Mouse (Mus musculus): ENCODE measurements around the gene Gkap1.

Gkap1 gene

DNA sequence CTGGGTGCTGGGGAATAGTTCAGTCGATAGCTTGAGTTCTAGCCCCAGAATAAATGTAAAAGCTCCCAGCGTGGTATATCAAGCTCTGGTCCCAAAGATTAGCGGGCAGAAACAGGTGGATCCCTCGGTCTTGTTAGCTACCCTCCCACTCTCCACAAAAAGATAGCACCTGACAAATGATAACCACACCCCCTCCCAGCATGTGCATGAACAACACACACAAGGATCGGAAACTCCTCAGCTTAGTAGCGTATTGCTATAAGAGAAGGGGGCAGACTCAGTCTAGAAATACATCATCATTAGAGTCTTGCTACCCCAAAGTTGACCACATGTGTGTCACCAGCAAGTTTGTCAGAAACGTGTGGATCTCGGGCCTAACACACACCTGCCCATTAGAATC is at the start of gene Gkap1:
Gene Gkap1 (minus strand): TSS at position 101 of the 400 bp plus-strand sequence.
- Histone ChIP-seq H3K4me1 (replicated peaks; ENCODE audit: low read depth, low read length) (peaks cover 40% of the 10 kb centered on the region), H3K9me3 (ENCODE audit: low read length) (no peaks in the 10 kb centered on the region), H3K4me3 (replicated peaks; ENCODE audit: low read length) (peak within 1 kb of the TSS; percentile 87), H3K36me3 (ENCODE audit: insufficient read depth, low read length) (no peaks in the 10 kb centered on the region), H3K27me3 (ENCODE audit: insufficient read depth, low read length) (peaks cover 42% of the 10 kb centered on the region)
- no peak for TF ChIP-seq NANOG (IDR thresholded peaks at IDR 0.05; ENCODE audit: borderline replicate concordance, low read length)
- TF ChIP-seq CTCF (conservative IDR thresholded peaks at IDR 0.05; ENCODE audit: low read length) = no peak
- TF ChIP-seq POU5F1 (IDR thresholded peaks at IDR 0.05; ENCODE audit: borderline replicate concordance, low read length) = no peak

GRCm38 (mm10) chr13:58317768-58318167 is 42.3 kb upstream of the Gkap1 start:
- H3K36me3 ChIP-seq (ENCODE audit: insufficient read depth, low read length) = no peaks in the 10 kb centered on the region
- no peaks in the 10 kb centered on the region for H3K9me3 ChIP-seq (ENCODE audit: low read length)
- H3K4me1 ChIP-seq (replicated peaks; ENCODE audit: low read depth, low read length) = peaks cover 22% of the 10 kb centered on the region
- H3K4me3 ChIP-seq (replicated peaks; ENCODE audit: low read length) = no peak overlapping the region
- TF ChIP-seq CTCF (conservative IDR thresholded peaks at IDR 0.05; ENCODE audit: low read length) = no peak
- TF ChIP-seq POU5F1 (IDR thresholded peaks at IDR 0.05; ENCODE audit: borderline replicate concordance, low read length) = no peak
- TF ChIP-seq NANOG (IDR thresholded peaks at IDR 0.05; ENCODE audit: borderline replicate concordance, low read length) = no peak
- no peaks in the 10 kb centered on the region for H3K27me3 ChIP-seq (ENCODE audit: insufficient read depth, low read length)

GRCm38 (mm10) chr13:58314991-58315390 is 39.5 kb upstream of the Gkap1 start:
- no peaks in the 10 kb centered on the region for H3K9me3 ChIP-seq (ENCODE audit: low read length)
- TF ChIP-seq CTCF (conservative IDR thresholded peaks at IDR 0.05; ENCODE audit: low read length) (no peak), POU5F1 (IDR thresholded peaks at IDR 0.05; ENCODE audit: borderline replicate concordance, low read length) (no peak), NANOG (IDR thresholded peaks at IDR 0.05; ENCODE audit: borderline replicate concordance, low read length) (no peak)
- H3K36me3 ChIP-seq (ENCODE audit: insufficient read depth, low read length) = no peaks in the 10 kb centered on the region
- H3K4me1 ChIP-seq (replicated peaks; ENCODE audit: low read depth, low read length) = peaks cover 24% of the 10 kb centered on the region
- no peaks in the 10 kb centered on the region for H3K27me3 ChIP-seq (ENCODE audit: insufficient read depth, low read length)
- no peak overlapping the region for H3K4me3 ChIP-seq (replicated peaks; ENCODE audit: low read length)

GRCm38 (mm10) chr13:58313758-58314157 is 38.3 kb upstream of the Gkap1 start:
- Histone ChIP-seq H3K36me3 (ENCODE audit: insufficient read depth, low read length) (no peaks in the 10 kb centered on the region), H3K4me1 (replicated peaks; ENCODE audit: low read depth, low read length) (peaks cover 27% of the 10 kb centered on the region), H3K4me3 (replicated peaks; ENCODE audit: low read length) (no peak overlapping the region), H3K27me3 (ENCODE audit: insufficient read depth, low read length) (no peaks in the 10 kb centered on the region), H3K9me3 (ENCODE audit: low read length) (no peaks in the 10 kb centered on the region)
- no peak for TF ChIP-seq NANOG (IDR thresholded peaks at IDR 0.05; ENCODE audit: borderline replicate concordance, low read length)
- TF ChIP-seq POU5F1 (IDR thresholded peaks at IDR 0.05; ENCODE audit: borderline replicate concordance, low read length) = no peak
- TF ChIP-seq CTCF (conservative IDR thresholded peaks at IDR 0.05; ENCODE audit: low read length) = no peak

DNA sequence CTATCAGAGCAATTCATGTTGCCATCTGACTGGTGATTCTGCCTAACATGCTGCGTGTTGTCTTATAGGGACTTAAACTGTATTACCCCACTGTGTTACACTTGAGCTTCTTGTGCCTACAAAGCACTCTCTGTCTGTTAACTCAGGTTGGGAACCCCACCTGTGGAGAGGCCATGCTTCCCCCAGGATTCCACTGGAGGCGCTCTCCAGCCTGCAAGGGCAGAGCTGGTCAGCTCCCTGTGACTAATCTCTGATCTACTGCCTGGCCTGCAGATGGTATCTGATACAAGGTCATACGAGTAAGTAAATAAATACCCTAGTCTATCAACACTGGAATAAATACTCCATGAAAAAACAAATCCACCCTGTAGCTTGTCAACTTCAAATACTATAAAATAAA is 35.9 kb upstream of the Gkap1 start:
- Histone ChIP-seq H3K4me1 (replicated peaks; ENCODE audit: low read depth, low read length) (peaks cover 46% of the 10 kb centered on the region), H3K4me3 (replicated peaks; ENCODE audit: low read length) (no peak overlapping the region), H3K27me3 (ENCODE audit: insufficient read depth, low read length) (no peaks in the 10 kb centered on the region), H3K9me3 (ENCODE audit: low read length) (no peaks in the 10 kb centered on the region), H3K36me3 (ENCODE audit: insufficient read depth, low read length) (no peaks in the 10 kb centered on the region)
- TF ChIP-seq POU5F1 (IDR thresholded peaks at IDR 0.05; ENCODE audit: borderline replicate concordance, low read length) = no peak
- TF ChIP-seq CTCF (conservative IDR thresholded peaks at IDR 0.05; ENCODE audit: low read length) = peak; percentile 42

DNA sequence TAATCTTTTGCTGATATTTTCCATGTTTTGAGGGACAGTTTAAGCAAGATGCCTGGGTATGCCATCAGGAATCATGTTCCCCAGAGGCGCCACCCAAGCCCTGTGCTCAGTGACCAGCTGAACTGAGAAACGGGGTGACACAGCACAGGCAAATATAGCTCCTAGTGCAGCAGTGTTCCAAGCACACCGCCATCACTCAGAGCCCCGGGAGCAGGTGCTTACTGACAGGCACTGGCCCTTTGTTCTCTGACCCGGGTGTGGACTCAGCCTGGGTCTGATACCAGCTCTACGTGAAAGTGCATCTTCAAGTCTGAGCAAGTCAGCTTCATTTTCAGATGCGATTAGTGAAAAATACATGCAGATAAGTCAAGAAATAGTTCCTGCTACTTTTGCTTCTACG is 34.0 kb upstream of the Gkap1 start:
- H3K4me3 ChIP-seq (replicated peaks; ENCODE audit: low read length) = no peak overlapping the region
- H3K36me3 ChIP-seq (ENCODE audit: insufficient read depth, low read length) = no peaks in the 10 kb centered on the region
- H3K27me3 ChIP-seq (ENCODE audit: insufficient read depth, low read length) = no peaks in the 10 kb centered on the region
- TF ChIP-seq NANOG (IDR thresholded peaks at IDR 0.05; ENCODE audit: borderline replicate concordance, low read length) = no peak
- no peak for TF ChIP-seq CTCF (conservative IDR thresholded peaks at IDR 0.05; ENCODE audit: low read length)
- TF ChIP-seq POU5F1 (IDR thresholded peaks at IDR 0.05; ENCODE audit: borderline replicate concordance, low read length) = no peak
- no peaks in the 10 kb centered on the region for H3K9me3 ChIP-seq (ENCODE audit: low read length)
- peaks cover 48% of the 10 kb centered on the region for H3K4me1 ChIP-seq (replicated peaks; ENCODE audit: low read depth, low read length)

DNA sequence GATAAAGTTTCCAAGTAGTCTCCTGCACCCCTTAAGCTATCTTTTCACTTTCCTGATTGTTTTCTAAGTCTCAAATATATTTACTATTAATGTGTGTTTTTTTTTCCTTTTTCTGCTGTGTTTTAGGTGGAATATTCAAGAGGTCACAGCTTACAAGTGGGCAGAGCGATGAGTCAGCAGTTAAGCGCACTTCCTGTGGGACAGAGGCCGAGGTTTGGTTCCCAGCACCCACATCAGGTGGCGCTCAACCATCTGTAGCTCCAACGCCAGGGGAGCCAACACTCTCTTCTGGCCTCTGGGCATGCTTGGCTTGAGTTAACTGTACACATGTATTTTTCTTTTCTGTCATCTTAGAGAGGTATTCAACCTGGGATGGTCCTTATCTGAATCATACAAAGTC is 32.0 kb upstream of the Gkap1 start:
- Histone ChIP-seq H3K4me1 (replicated peaks; ENCODE audit: low read depth, low read length) (peaks cover 34% of the 10 kb centered on the region), H3K9me3 (ENCODE audit: low read length) (no peaks in the 10 kb centered on the region), H3K27me3 (ENCODE audit: insufficient read depth, low read length) (no peaks in the 10 kb centered on the region), H3K4me3 (replicated peaks; ENCODE audit: low read length) (0 out of 2 replicates have a peak overlapping the region, but pooled peaks have one; percentile 13), H3K36me3 (ENCODE audit: insufficient read depth, low read length) (no peaks in the 10 kb centered on the region)
- no peak for TF ChIP-seq NANOG (IDR thresholded peaks at IDR 0.05; ENCODE audit: borderline replicate concordance, low read length)
- TF ChIP-seq CTCF (conservative IDR thresholded peaks at IDR 0.05; ENCODE audit: low read length) = no peak
- no peak for TF ChIP-seq POU5F1 (IDR thresholded peaks at IDR 0.05; ENCODE audit: borderline replicate concordance, low read length)

DNA sequence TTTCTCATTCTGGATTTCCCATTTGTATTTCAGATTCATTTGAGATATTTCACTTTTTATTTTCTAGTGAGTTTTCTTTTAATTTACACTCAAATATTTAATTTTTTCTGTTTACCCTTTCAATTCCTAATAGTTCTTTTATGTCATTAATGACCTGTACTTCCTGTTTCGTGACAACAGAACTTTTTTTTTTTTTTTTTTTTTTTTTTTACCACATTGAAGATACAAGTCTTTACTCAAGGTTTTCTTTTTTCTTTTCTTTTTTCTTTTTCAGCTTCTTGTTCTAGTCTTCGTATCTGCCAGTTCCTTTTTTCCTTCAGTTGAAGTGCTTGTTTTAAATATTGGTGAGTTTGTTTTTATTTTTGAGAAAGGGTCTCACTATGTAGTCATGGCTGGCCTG is 29.7 kb upstream of the Gkap1 start:
- no peaks in the 10 kb centered on the region for H3K27me3 ChIP-seq (ENCODE audit: insufficient read depth, low read length)
- H3K9me3 ChIP-seq (ENCODE audit: low read length) = no peaks in the 10 kb centered on the region
- peaks cover 35% of the 10 kb centered on the region for H3K4me1 ChIP-seq (replicated peaks; ENCODE audit: low read depth, low read length)
- TF ChIP-seq POU5F1 (IDR thresholded peaks at IDR 0.05; ENCODE audit: borderline replicate concordance, low read length) = no peak
- no peak for TF ChIP-seq NANOG (IDR thresholded peaks at IDR 0.05; ENCODE audit: borderline replicate concordance, low read length)
- no peak for TF ChIP-seq CTCF (conservative IDR thresholded peaks at IDR 0.05; ENCODE audit: low read length)
- H3K4me3 ChIP-seq (replicated peaks; ENCODE audit: low read length) = no peak overlapping the region
- no peaks in the 10 kb centered on the region for H3K36me3 ChIP-seq (ENCODE audit: insufficient read depth, low read length)

DNA sequence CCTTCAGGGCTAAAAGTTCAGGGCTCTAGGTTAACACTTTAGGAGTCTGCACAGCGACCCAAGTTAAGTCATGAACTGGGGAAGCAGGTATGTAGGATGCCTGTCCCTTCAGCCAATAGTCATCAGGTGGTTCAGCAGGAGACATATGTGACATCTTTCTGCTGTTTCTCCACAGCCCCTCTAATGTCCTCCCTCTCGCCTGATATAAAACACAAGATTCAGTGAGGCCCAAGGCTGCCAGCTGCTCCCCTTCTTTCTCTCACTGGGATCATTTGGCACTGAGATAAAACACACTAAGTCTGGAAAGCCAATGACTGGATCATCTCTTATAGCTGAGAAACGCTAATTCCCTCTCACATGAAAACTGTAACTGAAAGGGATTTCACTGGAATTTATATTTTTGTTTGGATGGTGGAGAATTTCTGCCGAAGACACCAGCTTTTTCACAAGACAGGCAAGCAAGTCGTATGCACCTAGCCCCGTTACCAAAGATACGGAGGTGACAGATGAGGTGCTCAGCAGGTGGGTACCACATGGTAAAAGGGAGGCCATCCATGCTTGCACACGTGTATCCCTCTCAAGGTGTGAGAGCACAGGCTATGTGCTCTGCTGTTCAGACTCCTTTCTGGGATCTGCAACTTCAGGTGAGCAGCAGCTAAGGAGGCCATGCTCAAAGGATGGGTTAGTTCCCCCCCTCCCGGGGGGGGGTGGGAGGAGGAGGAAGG is 27.1 kb upstream of the Gkap1 start:
- Histone ChIP-seq H3K27me3 (ENCODE audit: insufficient read depth, low read length) (no peaks in the 10 kb centered on the region), H3K4me1 (replicated peaks; ENCODE audit: low read depth, low read length) (peaks cover 45% of the 10 kb centered on the region), H3K36me3 (ENCODE audit: insufficient read depth, low read length) (no peaks in the 10 kb centered on the region), H3K4me3 (replicated peaks; ENCODE audit: low read length) (no peak overlapping the region), H3K9me3 (ENCODE audit: low read length) (no peaks in the 10 kb centered on the region)
- no peak for TF ChIP-seq NANOG (IDR thresholded peaks at IDR 0.05; ENCODE audit: borderline replicate concordance, low read length)
- no peak for TF ChIP-seq POU5F1 (IDR thresholded peaks at IDR 0.05; ENCODE audit: borderline replicate concordance, low read length)
- TF ChIP-seq CTCF (conservative IDR thresholded peaks at IDR 0.05; ENCODE audit: low read length) = no peak

Measured in E14TG2a.4 (cell line).